In genomic region chr9:67115991-67116390, GRCm38 (mm10) we compare ENCODE assay signal across 9 mouse cellular contexts.
DNase-seq lines count a peak whose midpoint lies in the region; ATAC-seq and TF ChIP-seq lines count a peak whose summit lies in the region.
"Had no signal": no experiment of that assay in that cellular context is flagged by ENCODE, and none has a peak within 500 bp of the region (broad histone marks: within the 10 kb centered on the region; RNA-seq: fewer than 3 reads in every experiment).

No protein-coding gene starts in this region.

- H3K4me1 ChIP-seq in kidney, postnatal 0 days (replicated peaks; ENCODE audit: insufficient read depth, low read length) = 0 out of 2 replicates have a peak, but pooled peaks cover 8% of the 10 kb centered on the region
- H3K4me1 ChIP-seq in limb, embryonic 13.5 days = peaks cover 39% of the 10 kb centered on the region

- DNase-seq in gastrocnemius, adult 2 months = peak; percentile 13
- no peak for DNase-seq in gastrocnemius, adult 8-10 months (ENCODE audit: low spot score in 2 of 2)
- peak; percentile 97 for DNase-seq in kidney, postnatal 0 days (ENCODE audit: low spot score)
- no peak for DNase-seq in kidney, adult 9 months
- DNase-seq in embryo, embryonic 11 days = peak; percentile 82
- no peak for DNase-seq in spleen, postnatal 14 days (ENCODE audit: low spot score in 2 of 2)
- no peak for DNase-seq in left cerebral cortex, adult 9 months (ENCODE audit: low spot score in 2 of 2)
- DNase-seq: liver, embryonic 13.5 days had no signal

- intact Hi-C loops in gastrocnemius, adult 2 months (cut with DNase I) = loop anchor here (2.0 kb wide), 1 partner anchor 21 kb away; no protein-coding TSS in a partner anchor

- no peak overlapping the region for H3K9ac ChIP-seq in kidney, postnatal 0 days (ENCODE audit: low read depth, low read length)
- H3K9ac ChIP-seq in limb, embryonic 13.5 days = no peak overlapping the region
- H3K9ac ChIP-seq: liver, embryonic 13.5 days had no signal

- peak; percentile 79 for ATAC-seq in kidney, postnatal 0 days (replicated peaks; ENCODE audit: low FRiP score, low read depth)
- peak; percentile 88 for ATAC-seq in limb, embryonic 13.5 days (ENCODE audit: low FRiP score, low read depth)

- no peaks in the 10 kb centered on the region for H3K36me3 ChIP-seq in kidney, postnatal 0 days (ENCODE audit: insufficient read depth, low read length)
- H3K36me3 ChIP-seq in limb, embryonic 13.5 days = no peaks in the 10 kb centered on the region
- H3K36me3 ChIP-seq: liver, embryonic 13.5 days had no signal

- H3K4me3 ChIP-seq in gastrocnemius, adult 2 months = no peak overlapping the region
- no peak overlapping the region for H3K4me3 ChIP-seq in kidney, postnatal 0 days (replicated peaks; ENCODE audit: low read depth, low read length)
- H3K4me3 ChIP-seq in limb, embryonic 13.5 days = no peak overlapping the region
- H3K4me3 ChIP-seq: liver, embryonic 13.5 days had no signal

- H3K27ac ChIP-seq in gastrocnemius, adult 2 months = peak overlapping the region; percentile 91
- H3K27ac ChIP-seq in kidney, postnatal 0 days = 0 out of 2 replicates have a peak overlapping the region, but pooled peaks have one; percentile 40
- H3K27ac ChIP-seq in limb, embryonic 13.5 days = peak overlapping the region; percentile 80; the same call in 1 of the 2 replicates
- H3K27ac ChIP-seq: liver, embryonic 13.5 days had no signal

- WGBS in kidney, postnatal 0 days = 7% methylated on average over 2 of the region's 2 CpGs
- 22% methylated on average over 2 of the region's 2 CpGs for WGBS in limb, embryonic 13.5 days

- H3K27me3 ChIP-seq in kidney, postnatal 0 days (ENCODE audit: insufficient read depth, low read length) = no peaks in the 10 kb centered on the region
- no peaks in the 10 kb centered on the region; the same call in 1 of the 2 replicates for H3K27me3 ChIP-seq in limb, embryonic 13.5 days
- H3K27me3 ChIP-seq: liver, embryonic 13.5 days had no signal

- TF ChIP-seq CTCF in gastrocnemius, adult 2 months (IDR thresholded peaks at IDR 0.05) = no peak
- no peak for TF ChIP-seq CTCF in kidney, postnatal 0 days (IDR thresholded peaks at IDR 0.05; ENCODE audit: low read depth)

- H3K9me3 ChIP-seq in kidney, postnatal 0 days (replicated peaks; ENCODE audit: low read length) = no peaks in the 10 kb centered on the region
- no peaks in the 10 kb centered on the region for H3K9me3 ChIP-seq in limb, embryonic 13.5 days
- H3K9me3 ChIP-seq: liver, embryonic 13.5 days had no signal

- no peak overlapping the region for H3K4me2 ChIP-seq in kidney, postnatal 0 days (ENCODE audit: low read length)
- no peak overlapping the region for H3K4me2 ChIP-seq in limb, embryonic 13.5 days (replicated peaks)
- H3K4me2 ChIP-seq: liver, embryonic 13.5 days had no signal

Comparison
In these comparisons a context has a peak if more than half of its experiments do, and no peak if none do; other contexts are left out.
1. DNase-seq: peak in gastrocnemius, adult 2 months (single experiment), kidney, postnatal 0 days (single experiment) and embryo, embryonic 11 days (single experiment); none in gastrocnemius, adult 8-10 months (0 of 2), kidney, adult 9 months (single experiment), spleen, postnatal 14 days (0 of 2) and left cerebral cortex, adult 9 months (0 of 2).
2. H3K27ac ChIP-seq: peak in every context shown above with its lines; median percentile 91 in gastrocnemius, adult 2 months; 80 in limb, embryonic 13.5 days; 40 in kidney, postnatal 0 days.